In the genomic region with DNA sequence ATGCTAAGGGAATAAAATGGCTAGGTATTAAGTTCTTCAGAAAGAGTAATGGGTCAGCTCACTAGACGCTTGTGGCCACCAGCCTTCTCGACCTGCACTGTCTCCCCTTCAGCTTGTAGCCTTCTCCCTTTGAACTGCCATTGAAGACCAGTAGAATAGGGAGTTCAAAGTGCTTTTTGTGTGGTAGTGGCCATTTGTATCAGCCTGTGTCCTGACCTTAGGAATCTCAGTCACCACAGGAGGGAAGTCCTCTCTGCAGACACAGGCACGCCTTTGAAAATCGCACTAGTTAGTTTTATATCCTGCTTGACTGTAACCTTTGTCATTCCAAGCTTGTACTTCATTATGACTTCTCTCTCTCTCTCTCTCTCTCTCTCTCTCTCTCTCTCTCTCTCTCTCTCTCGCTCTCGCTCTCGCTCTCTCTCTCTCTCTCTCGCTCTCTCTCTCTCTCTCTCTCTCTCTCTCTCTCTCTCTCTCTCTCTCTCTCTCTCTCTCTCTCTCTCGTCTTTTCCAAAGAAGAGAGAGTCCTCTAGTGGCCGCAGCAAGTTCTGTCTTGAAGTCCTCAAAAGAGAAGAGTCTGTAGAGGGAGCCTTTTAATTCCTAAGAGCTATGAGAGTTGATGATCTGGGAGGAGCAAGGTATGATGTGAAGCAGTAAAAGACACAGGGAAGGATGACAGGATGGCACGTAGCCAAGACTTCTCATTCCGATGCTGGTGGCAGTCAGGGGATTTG, we compare ENCODE assay signal across 8 mouse cellular contexts.
A peak's percentile ranks its signal among the peaks of the same experiment; 100 is the strongest.
DNase-seq lines count a peak whose midpoint lies in the region; ATAC-seq and TF ChIP-seq lines count a peak whose summit lies in the region.

No protein-coding gene starts in this region.

- no peak overlapping the region for H3K27ac ChIP-seq in forebrain, embryonic 10.5 days
- no peak overlapping the region for H3K27ac ChIP-seq in heart, embryonic 16.5 days (ENCODE audit: low read length)
- H3K27ac ChIP-seq in lung, embryonic 14.5 days (ENCODE audit: low read depth): no peak overlapping the region

- no peaks in the 10 kb centered on the region for H3K36me3 ChIP-seq in forebrain, embryonic 10.5 days (replicated peaks)
- H3K36me3 ChIP-seq in heart, embryonic 16.5 days (ENCODE audit: control insufficient read depth, insufficient read depth): no peaks in the 10 kb centered on the region
- H3K36me3 ChIP-seq in lung, embryonic 14.5 days (ENCODE audit: insufficient read depth): no peaks in the 10 kb centered on the region

- no peaks in the 10 kb centered on the region for H3K27me3 ChIP-seq in forebrain, embryonic 10.5 days (ENCODE audit: poor library complexity, severe bottlenecking)
- H3K27me3 ChIP-seq in heart, embryonic 16.5 days (ENCODE audit: control insufficient read depth, insufficient read depth, low read length): no peaks in the 10 kb centered on the region
- no peaks in the 10 kb centered on the region for H3K27me3 ChIP-seq in lung, embryonic 14.5 days (ENCODE audit: insufficient read depth, low read length)

- 0 out of 2 replicates have a peak overlapping the region, but pooled peaks have one; percentile 40 for H3K9ac ChIP-seq in heart, embryonic 16.5 days (ENCODE audit: low read length)
- H3K9ac ChIP-seq in lung, embryonic 14.5 days: no peak overlapping the region

- TF ChIP-seq CTCF in brain, embryonic 14.5 days (IDR thresholded peaks at IDR 0.05; ENCODE audit: borderline replicate concordance, extremely low read depth, insufficient read depth, insufficient read length): peak; percentile 45; the same call in 1 of the 2 replicates
- peak; percentile 72 for TF ChIP-seq CTCF in lung, embryonic 14.5 days (IDR thresholded peaks at IDR 0.05; ENCODE audit: low read depth)

- peaks cover 3% of the 10 kb centered on the region; the same call in 1 of the 2 replicates for H3K4me1 ChIP-seq in forebrain, embryonic 10.5 days
- H3K4me1 ChIP-seq in heart, embryonic 16.5 days (ENCODE audit: control insufficient read depth, insufficient read depth, low read length): 0 out of 2 replicates have a peak, but pooled peaks cover 2% of the 10 kb centered on the region
- no peaks in the 10 kb centered on the region for H3K4me1 ChIP-seq in lung, embryonic 14.5 days (ENCODE audit: insufficient read depth)

- H3K9me3 ChIP-seq in forebrain, embryonic 10.5 days: no peaks in the 10 kb centered on the region
- no peaks in the 10 kb centered on the region for H3K9me3 ChIP-seq in heart, embryonic 16.5 days (replicated peaks; ENCODE audit: control insufficient read depth, low read length)
- H3K9me3 ChIP-seq in lung, embryonic 14.5 days (ENCODE audit: low read depth, low read length): no peaks in the 10 kb centered on the region

- 38% methylated on average over 7 of the region's 12 CpGs for WGBS in forebrain, embryonic 10.5 days
- 27% methylated on average over 9 of the region's 12 CpGs for WGBS in heart, embryonic 16.5 days
- WGBS in lung, embryonic 14.5 days: 15% methylated on average over 7 of the region's 12 CpGs

- ATAC-seq in heart, embryonic 16.5 days (replicated peaks; ENCODE audit: extremely low read depth, insufficient read depth, low FRiP score): no peak; the same call in 1 of the 2 replicates
- ATAC-seq in lung, embryonic 14.5 days (ENCODE audit: insufficient read depth): peak; percentile 91

- no peak for TF ChIP-seq POLR2A in brain, embryonic 14.5 days (IDR thresholded peaks at IDR 0.05; ENCODE audit: borderline replicate concordance, extremely low read depth, insufficient read depth, insufficient read length, poor library complexity, severe bottlenecking)

- peak overlapping the region; percentile 28; the same call in 1 of the 2 replicates for H3K4me3 ChIP-seq in forebrain, embryonic 10.5 days
- H3K4me3 ChIP-seq in heart, embryonic 16.5 days (ENCODE audit: low read length): peak overlapping the region; percentile 13
- H3K4me3 ChIP-seq in lung, embryonic 14.5 days (ENCODE audit: low read depth, low read length): 0 out of 2 replicates have a peak overlapping the region, but pooled peaks have one; percentile 4

- peak overlapping the region; percentile 55 for H3K4me2 ChIP-seq in heart, embryonic 16.5 days (ENCODE audit: low read depth, low read length)
- H3K4me2 ChIP-seq in lung, embryonic 14.5 days: peak overlapping the region; percentile 53

- DNase-seq in CD4-positive, CD25-positive, alpha-beta regulatory T cell, adult 2 months (ENCODE audit: low read depth, low spot score): peak; percentile 59
- peak; percentile 89 for DNase-seq in brain, embryonic 14.5 days (ENCODE audit: low read depth)
- peak; percentile 18 for DNase-seq in forebrain, embryonic 10.5 days (ENCODE audit: extremely low spot score, low spot score)
- peak; percentile 69 for DNase-seq in kidney, postnatal 10 days
- peak; percentile 85 for DNase-seq in lung, embryonic 14.5 days
- peak; percentile 14 for DNase-seq in ovary, postnatal 36 days (ENCODE audit: low spot score)
- no peak for DNase-seq in T-cell, adult 2 months (ENCODE audit: low spot score)
